Mouse (Mus musculus) lung, postnatal 0 days (tissue): ENCODE measurements around the gene Ier5.

Experiments used
- CTCF ChIP-seq: IDR thresholded peaks from 2 replicates; pipeline ENCODE4 v1.5.1; 2016; ENCODE audit warnings: antibody characterized with exemption, mild to moderate bottlenecking
- EP300 ChIP-seq: IDR thresholded peaks from 2 replicates; pipeline ENCODE4 v1.6.1; 2016; ENCODE audit warnings: antibody characterized with exemption, mild to moderate bottlenecking, control low read depth

DNA sequence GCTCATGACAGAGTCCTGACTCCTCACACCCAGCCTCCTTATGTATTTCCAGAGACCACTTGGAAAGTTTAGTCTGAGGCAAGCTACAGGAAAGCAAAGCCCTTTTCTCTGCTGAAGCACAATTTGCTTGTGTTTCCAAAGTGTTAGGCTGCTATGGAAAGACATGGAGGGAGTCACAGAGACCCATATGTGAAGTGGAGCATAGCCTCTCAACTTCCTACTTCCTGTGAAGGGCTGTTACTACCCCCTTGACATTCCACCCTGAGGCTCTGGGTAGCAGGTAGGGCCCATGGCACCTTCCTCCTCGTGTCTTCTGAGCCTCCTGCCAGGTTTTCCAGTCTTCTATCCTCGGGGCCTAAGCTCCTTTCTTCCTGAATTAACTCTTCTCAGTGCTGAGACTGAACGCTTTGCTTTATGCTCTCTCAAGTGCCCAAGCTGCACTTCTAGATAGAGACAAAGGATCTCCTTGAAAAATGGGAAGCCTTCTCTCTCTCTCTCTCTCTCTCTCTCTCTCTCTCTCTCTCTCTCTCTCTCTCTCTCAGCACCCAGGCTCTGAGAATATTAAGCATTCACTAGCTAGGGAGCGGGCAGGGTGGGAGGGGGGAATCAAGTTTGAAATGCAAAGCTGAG is 47.2 kb downstream of the Ier5 start:
- TF ChIP-seq CTCF, result peak; percentile 21
- TF ChIP-seq EP300, result 0 out of 2 replicates have a peak, but pooled peaks have one; percentile 30
